Mouse (Mus musculus) right cerebral cortex, adult 2 months (tissue): ENCODE measurements around the gene Dgkz.

Source experiments
- DNase-seq, 2 experiments: peaks; one replicate each; pipeline ENCODE4 v3.0.0; 2021 to 2022; ENCODE audit warnings: low spot score in 2 of 2

Dgkz gene

DNA sequence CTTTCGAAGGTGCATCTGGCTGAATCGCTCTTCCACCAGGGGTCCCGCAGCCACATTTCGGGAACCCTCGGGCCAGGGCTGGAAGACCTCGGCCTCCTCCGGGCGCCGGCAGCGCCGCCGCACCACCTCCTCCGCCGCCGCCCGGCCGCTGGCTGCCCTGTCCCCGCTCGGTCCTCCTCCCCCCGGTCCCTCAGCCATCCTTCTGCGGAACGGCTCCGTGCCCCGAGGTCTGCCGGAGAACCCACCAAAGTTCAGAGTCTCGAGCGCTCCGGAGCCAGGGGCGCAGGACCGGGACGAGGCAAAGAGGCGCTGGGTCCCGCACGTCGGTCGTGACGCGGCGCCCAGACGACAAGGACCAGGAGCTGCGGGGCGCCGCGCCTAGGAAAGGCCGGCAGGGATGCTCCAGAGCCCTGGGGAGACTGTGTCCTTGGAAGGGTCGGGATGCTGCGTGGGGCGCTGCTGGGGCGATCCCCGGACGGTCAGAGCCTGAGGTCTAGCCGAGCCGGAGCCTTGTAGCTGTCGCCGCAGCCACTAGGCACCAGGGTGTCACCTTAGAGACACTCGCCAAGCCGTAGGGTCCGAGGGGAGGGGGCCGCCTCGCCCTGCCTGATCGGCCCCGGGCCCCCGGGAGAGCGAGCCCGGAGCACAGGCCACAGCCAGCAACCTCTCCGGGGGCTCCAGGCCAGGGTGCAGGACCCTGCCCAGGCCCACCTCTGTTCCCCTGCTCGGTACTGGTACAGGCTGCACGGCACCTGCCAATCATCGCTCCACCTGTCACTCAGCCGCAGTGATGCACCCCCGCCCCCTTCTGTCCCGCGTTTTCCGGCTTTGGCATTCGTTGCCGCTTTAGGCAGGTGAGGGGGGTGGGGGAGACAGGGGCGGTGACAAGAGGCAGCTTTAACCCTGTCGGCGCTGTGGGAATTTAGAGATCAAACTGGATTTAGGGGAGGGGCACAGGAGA is at the start of gene Dgkz:
Gene Dgkz, minus strand, starts transcription at position 284 of the 961 bp plus-strand sequence.
- DNase-seq: no peak

DNA sequence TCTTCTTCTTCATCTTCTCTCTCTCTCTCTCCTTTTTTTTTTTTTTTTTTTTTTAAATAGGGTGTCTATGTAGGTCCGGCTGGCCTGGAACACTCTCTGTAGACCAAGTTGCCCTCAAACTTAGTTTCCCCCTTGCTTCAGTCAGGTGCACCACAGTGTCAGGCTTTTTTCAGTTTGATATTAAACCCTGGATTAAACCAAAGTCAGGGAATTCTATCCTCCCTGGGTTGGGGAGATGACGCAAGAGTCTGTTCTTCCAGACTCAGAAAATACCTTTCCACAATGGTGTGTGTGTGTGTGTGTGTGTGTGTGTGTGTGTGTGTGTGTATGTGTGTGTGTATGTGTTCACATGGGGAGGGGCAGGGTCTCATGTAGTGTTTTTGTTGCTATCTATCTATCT is 49.5 kb upstream of the Dgkz start:
- DNase-seq: no peak

DNA sequence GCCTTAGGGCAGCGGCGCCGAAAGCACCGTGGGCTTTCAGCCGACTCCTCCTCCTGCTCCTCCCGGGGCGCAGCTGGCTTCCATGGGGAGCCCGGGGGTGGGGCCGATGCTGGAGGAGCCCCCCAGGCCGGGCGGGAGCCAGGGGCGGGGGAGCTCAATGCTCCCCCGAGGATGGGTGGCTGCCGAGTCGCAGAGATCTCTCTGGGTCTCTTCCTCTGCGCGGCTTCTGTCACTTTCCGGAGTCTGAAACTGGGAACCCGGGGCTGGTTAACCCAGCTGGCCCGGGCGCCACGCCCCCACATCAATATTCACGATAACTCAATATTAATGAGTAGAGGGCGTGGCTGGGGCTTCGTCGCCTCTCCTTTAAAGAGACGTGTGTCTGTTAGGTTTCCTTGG is 48.6 kb upstream of the Dgkz start, which contains the start of gene Creb3l1:
Gene Creb3l1, minus strand, starts transcription at position 229 of the 399 bp plus-strand sequence.
- DNase-seq: peak in 1 of 2 experiments; percentile 55

DNA sequence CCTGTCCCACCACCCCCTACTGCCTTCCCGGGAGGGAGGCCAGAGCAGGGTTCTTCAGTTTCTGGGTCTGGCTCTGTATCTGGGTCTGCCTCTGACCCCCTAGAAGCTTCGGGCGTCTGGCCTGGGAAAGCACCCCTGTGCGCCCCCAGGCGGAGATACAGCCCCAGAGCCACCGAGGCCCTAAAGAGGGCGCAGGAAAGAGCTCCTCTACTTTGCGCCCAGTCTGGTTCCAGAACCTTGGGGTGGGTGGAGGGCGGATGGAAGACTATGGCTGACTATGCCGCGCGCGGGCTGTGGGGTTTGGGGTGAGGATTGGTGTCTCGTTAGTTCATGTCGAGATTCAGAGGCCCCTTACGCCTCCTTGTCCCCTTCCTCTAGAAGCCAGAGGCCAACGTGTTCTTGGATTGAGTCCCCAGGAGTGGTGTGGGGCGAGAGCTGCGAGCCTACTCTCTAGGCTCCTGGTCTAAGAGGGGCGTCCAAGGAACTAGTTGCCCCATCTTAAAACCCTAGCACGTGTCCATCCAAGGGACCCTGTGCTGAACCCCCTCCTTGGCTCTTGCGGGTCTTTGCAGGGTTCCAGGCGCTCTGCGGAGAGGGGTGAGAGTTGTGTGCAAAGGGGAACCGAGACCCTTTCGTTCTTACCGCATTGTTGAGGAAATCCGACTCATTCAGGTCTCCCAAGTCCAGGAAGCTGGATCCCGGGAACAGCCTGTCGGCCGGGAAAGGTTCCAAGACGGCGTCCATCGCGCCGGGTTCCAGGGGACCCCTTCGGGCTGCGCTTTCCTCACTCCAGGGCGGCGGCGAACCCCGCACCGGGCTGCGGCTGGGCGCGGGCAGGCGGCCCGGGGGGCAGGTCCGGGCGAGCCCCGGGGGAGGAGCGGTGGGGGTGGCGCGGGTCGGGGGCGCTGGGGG is 48.0 kb upstream of the Dgkz start:
- no peak for DNase-seq

DNA sequence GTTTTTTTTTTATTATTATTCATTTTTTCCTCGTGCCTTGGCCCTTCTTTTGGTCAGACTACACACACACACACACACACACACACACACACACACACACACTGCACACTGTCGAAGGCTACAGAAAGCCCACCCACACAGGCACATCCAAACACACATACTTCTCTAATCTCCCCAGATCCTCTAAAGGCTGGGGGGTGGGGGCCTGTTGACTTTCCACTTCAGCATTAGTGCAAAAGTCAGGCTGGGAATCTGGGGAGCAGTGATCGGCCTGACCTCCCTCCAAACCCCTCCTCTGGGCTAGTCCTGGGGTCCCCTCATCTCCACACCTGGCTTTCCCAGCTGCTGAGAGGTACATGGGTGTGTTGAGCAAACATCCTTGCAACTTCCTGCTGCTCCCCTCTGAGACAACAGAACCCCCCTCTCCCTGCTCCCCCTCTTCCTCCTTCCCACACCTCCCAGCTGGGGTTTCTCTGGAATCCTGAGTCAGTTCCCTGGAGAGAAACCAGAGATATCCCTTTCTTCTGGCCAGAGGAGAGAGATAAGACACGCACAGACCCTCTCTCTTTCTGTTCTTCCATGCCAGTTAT is 45.1 kb upstream of the Dgkz start:
- no peak for DNase-seq

DNA sequence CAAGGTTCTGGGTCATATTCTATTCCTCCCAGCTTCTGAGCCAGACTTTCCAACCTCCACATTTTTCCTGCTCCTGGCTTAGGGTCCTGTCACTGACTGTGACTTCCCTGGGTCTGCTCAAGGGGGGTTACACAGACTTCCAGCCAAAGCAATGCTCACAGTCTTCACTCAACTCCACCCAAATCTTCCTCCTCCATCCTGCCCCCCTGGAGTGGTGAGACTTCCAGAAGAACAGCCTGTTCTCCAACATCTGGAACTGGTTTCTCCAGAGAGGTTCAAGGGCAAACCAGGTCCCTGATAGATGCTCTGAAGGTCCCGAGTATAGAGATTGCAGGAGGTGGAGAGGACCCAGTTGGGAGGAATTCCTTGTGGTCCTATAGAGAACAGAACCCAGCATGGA is 41.8 kb upstream of the Dgkz start:
- DNase-seq: no peak

DNA sequence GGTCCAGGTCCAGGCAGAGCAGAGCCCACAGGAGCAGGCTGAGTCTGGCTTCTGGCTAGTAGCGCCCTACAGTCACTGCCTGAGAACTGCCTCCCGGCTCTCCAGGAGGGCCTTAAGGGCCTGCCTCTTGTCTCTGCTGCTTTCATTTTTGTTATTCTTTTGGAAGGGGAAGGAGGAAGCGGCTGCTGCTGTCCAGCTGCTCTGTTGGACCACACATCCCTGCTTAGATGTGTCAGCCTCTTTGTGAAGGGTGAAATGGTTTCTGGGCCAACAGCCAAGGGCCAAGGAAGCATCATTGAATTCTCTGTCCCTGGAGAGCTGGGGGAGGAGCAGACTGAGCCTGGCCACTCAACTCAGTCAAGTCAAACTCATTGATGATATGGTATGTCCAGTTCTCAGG is 41.3 kb upstream of the Dgkz start:
- no peak for DNase-seq

DNA sequence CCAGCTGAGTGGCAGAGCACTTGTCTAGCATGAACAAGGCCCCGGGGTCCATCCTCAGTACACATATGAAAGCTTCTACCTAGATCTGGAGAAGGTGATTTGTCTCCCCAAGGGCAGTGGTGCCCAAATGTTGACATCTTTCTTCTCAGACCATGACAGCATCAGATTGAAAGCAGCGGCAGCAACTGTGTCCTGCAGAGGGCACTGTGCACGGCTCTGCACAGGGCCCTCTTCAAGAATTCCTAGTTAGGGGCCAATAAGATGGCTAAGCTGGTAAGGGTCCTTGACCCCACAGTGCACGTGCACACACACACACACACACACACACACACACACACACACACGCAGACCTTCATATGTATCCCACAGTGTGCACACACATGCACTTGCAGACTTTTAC is 39.2 kb upstream of the Dgkz start:
- no peak for DNase-seq

DNA sequence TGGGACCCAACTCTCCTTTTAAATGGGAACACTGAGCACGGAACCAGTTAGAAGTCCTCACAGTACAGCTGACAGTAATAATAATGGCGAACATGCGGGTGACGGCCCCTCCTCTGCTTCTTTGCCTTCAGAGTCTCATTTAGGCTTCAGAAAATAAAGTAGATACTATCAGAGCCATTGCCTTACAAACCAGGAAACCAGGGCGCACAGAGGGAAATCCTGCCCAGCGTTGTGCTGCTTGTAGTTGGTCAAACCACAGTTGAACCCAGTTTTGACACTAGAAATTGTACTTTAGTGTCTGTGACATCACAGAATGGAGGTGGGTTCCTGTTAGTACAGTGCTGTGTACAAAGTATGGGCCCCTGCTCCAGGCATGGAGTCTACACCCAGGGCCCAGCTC is 38.6 kb upstream of the Dgkz start:
- DNase-seq: no peak

DNA sequence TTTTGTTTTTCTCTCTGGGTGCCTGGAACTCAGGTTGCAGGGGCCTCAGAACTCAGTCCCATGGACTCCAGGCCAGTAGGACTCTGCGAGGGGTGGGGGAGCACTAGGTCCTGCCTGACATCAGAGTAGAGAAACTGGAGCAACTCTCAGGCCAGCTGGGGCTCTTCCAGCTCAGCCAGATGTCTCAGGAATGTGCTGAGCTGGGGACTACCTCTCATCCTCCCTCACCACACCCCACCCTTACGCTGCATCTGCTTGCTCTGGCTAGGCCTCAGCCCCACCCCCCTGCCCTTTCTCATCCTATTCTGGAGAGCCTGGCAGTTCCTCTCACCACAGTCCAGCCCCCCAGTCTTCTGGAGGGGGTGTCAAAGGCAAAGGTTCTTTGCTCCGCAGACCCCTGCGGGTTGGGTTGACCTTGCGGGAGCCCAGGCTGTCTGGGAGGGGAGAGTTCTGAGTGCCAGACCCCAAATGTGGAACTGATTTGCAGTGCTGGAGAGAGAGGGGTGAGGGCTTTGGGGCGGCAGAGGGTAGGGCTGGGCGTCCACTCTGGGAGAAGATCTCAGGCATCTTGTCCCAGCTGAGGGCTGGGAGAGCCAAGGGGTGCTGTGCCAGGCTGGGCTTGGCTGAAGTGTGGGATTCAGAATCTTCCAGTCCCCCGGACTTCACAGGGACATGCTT is 37.2 kb upstream of the Dgkz start:
- no peak for DNase-seq

DNA sequence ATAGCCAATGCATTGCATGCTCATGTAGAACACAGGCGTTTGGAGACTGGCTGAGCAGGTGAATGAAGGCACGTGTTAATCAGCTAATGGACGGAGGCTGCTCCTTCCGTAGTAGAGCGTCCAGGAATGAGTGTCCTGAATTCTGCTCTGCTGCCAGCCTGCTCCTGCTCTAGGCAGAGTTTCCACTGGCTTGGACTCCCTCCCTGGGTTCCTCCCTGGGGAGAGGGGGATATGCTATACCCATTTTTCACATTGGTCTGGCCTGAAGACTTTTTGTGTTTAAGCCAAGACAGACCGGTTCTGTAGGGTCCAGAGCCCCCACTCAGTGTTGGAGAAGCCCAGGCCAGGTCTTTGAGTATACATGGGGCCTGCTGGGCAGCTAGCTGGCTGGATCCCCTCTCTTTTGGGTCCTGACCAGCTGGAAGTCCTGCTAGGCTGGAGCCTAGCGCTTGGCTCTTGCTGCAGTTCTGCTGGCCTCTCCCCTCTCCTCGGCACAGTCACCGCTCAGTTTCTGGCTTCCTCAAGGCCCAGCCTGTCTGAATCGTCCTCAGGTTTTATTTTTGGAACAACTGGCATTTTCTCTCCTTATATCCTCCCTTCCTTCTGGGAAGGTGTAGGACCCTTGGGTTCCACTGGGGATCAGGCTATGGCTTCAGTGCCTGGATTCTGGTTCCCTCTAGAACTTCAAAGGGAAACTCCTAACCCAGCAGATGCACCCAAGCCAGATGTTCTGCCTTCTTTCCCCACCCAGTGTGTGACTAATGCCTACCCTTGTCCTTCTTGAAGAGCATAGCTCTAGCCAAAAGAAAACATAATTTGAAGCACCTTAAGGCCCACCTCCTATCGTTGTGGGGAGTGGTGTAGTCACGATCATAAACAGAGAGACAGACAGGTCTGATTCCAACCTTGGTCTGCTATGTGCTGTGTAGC is 36.0 kb upstream of the Dgkz start:
- DNase-seq: no peak

DNA sequence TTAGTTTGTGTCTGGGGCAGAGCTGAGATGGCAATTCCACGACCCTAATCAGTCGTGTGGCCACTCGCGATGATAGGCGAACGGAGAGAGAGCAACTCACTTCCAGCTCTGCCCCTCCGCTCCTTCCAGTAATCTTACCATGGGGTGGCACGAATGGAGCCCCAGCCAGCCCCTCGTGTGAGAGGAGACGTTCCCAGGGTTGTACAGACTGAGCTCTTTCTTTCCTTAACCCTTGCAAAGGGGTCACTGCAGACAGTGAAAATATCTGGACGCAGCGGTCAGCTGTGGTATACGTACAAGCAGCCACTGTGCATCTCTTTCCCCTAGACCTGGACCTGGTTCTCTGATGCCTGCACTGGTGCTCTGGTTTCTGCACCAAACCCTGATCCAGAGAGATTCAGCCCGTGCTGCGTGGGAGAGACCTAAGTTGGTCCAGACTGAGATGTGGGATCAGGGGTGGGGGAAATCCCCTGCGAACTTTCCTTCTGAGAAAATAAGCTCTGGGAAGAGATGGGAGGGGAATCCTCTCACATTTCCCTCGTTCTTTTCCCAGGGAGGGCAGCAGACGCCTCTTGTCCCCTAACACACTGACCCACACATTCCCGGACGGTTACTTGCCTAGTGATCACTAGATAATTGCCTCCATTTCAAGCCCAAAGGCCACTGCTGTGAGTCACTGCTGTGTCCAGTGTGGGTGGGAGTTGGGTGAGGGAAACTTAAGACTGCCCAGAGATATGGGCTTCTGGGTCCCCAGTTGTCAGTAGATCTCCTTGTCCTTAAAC is 33.1 kb upstream of the Dgkz start:
- peak in 1 of 2 experiments; percentile 39 for DNase-seq

DNA sequence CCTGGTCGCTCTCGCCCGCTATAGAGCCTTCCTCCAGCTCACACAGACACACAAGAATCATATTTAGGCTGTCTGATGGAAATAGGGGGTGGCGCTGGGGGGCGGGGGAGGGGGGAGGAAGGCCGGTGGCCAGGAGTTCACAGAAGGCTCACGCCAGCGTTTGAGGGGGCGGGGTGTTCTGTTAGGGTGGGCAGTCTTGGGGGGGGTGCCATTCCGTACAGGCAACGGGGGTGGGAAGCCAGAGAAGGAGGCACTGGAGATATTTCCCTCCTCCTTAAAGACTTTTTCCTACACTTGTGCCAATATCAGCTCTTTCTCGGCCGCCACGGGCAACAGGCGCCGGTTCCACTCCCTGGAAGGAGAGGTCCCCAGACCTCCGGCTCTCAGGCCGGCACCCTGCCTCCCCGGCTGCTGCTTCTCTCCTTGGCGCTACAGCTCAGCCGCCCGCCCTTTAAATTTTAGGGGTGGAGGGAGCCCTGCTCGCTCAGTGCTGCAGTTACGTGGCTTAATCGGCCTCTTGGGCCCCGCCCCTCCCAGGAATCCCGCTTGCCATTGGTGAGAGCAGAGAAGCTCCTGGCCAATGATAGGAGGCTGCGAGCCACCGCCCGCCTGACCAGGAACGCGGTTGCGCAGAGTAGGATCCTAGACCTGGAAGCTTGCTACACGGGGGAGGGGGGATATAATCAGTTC is 32.4 kb upstream of the Dgkz start:
- peak; percentile 98 for DNase-seq

DNA sequence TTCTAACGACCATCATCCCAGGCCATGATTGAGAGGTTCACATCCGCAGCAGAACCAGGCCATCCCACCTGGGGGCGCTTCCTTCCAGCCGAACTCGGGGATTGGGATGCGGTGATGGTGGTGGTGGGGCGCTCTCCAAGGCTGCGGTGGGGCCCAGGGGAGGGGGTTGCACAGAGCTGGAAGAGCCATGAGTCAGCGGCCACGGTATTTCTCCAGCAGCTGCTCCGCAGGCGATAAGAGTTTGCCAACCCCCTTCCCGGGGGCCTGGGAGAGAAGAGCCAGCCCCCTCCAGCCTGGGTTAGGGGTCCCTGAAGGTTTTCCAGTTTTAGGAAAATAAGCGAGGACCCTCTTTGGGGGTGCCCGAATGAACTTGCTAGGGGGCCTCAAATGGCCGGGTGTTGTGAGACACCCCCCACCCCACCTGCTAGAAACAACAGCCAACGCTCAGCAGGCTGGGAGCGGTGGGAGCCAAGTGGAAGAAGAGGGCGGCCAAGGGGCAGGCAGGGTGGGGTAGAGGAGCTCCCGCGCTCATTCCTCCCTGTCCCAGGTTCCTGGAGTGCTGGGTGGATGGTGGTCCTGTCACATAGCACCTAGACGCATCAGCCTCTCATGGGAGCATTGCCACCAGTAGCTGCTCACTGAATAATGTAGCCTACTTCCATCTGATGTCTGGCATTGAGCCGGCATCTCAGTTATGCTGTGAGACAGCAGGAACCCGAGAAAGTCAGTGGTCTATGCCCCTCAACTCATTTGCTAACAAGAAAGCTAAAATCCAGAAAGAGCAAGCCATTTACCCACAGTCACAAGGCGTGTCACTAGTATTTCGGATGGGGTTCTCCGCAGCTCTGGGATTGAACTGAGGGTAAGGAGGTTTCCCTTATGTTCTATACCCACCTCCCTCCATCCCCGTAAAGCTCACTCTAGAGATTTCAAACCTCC is 31.6 kb upstream of the Dgkz start:
- peak; percentile 51 to 59 for DNase-seq

DNA sequence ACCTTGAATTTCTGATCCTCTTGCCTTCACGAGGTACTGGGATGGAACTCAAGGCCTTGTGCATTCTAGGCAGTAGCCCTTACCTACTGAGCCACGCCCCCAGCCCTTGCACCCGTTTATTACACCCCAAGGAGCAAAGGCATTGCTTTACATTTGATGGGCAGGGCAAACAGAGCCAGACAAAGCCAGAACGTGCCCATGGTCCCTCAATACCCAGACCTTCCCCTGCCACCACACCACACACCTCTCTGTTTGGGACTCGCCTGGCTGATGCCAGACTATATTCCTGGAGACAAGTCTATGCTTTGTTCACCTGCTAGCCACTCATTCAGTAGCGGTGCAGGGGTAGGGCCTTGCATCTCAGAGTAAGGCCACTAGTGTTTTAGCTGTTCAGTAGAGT is 30.8 kb upstream of the Dgkz start:
- DNase-seq: no peak

DNA sequence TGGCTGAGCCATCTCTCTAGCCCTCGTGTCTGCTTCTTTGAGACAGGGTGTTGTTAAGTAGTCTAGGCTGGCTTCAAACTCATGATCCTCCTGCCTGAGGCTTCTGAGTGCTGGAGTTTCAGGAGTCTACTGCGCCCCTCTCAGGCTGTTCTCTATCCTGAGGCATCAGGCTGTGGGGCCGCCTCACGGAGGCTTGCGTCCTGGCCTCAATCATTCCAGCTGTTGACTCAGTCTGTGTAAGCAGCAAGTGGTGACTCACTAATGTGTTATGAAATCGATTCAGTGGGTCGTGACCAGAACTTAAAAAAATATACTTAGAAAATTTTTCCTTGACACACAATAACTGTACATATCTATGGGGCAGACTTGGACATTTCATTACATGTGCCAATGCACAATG is 29.0 kb upstream of the Dgkz start:
- no peak for DNase-seq

DNA sequence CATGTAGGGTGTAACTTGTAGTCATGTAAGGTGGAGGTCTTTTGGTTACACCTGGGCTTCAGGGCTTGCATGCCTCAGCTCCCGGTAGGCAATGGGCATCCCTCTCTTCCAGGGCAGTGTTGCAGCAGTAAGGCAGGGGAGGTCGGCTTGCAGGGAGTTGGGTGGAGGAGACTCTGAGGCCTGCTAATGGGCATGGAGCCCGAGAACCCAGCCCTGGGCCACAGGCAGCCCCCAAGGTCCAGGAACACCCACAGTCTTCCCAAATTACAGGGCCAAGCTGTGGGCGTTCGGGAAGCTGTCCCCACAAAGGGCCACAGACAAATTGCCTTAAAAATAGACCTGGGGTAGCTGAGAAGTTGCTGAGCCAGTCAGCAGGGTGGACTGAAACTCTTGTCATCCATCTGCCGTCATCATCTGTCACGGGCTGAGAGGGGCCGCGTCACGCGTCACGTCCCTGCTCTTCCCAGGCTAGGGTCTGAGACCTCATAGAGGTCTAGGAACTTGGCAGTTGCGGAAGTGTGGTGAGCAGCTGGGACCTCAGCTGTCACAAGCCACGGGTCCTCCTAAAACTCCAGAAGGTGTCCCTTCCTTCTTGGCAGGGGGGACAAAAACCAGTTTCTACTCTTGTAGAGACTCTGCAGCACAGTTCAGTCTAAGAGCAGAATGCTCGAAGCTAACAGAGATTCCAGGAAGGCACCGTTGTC is 22.4 kb upstream of the Dgkz start:
- no peak for DNase-seq
